Mouse (Mus musculus) left cerebral cortex, adult 9 months (tissue): ENCODE results near the gene Zbtb2.
A peak's percentile ranks its signal among the peaks of the same experiment; 100 is the strongest.

Source experiments
- DNase-seq, 2 experiments: peaks; one replicate each; pipeline ENCODE4 v3.0.0; 2022; ENCODE audit warnings: low spot score in 2 of 2

The Zbtb2 gene

GRCm38 (mm10) chr10:4334039-4334683, 53.7 kb downstream of the Zbtb2 start:
- DNase-seq, result peak; percentile 14 to 66

DNA sequence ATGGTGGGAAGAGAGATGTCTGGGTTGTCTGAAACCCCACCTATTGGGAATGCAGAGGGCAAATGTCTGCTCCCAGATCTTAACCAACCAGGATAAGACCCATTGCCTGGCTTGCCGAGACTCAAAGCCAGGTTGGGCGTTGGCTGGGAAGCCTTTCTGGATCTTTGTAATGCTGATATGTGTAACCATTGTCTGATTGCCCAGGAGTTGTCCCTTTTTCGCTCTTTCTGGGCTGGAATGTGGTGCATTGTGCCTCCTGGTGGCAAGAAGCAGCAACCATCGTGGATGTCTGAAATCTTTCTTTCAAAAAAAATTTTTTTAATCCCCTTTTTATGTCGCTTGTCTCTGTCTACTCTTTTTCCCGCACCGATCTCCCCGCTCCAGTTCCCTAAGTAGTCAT, 54.6 kb downstream of the Zbtb2 start:
- DNase-seq, result peak in 1 of 2 experiments; percentile 40

GRCm38 (mm10) chr10:4332228-4332979, 55.5 kb downstream of the Zbtb2 start:
- no peak for DNase-seq

DNA sequence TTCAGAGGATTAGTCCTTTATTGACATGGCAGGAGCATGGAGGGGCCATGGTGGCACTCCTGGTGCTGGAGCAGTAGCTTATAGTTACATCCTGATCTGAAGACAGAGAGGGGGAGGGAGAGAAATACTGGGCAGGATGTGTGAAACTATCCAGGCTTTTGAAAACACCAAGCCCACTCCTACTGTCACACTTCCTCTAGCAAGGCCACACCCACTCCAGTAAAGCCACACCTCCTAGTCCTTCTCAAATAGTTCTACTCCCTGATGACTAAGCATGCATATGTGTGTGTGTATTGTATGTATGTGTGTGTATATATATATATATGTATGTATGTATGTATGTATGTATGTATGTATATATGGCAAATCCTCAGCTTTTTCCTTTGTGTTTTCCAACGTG, 60.2 kb downstream of the Zbtb2 start:
- DNase-seq, result no peak

DNA sequence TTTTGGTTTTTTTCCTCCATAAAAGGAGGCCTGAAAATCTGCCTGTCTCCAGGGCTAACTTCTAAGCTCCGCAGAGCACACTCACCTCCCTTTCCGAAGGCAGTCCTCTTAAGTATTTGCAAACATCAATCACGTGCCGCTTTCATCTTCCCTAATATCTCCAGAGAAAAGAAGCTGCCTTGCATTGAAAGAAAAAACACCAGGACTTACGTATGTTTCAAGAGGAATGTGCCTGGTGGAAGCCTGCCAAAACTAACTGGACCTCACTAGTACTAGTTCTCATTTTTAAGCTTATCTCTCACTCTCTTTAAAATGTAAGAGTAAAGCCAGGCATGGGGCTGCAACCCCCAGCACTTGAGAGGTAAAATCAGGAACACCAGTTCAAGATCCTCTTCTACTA, 62.3 kb downstream of the Zbtb2 start:
- DNase-seq, result no peak

- no peak for DNase-seq
These were observed 64.0 kb downstream of the Zbtb2 start for GRCm38 (mm10) chr10:4323885-4324284.
